Mouse (Mus musculus): ENCODE measurements around the gene Asic1. TPM values are rescaled to one million over a fixed set of nuclear protein-coding genes. Genes with fewer than 3 reads are reported as not detected.

The Asic1 gene
- total RNA-seq (2012; rRNA removed): 0.08 TPM in 1 of 2 replicates, not detected in the other
- polyA plus RNA-seq (2012; ENCODE audit: insufficient read depth in 1 of 2, insufficient read length in 2 of 2, low read depth in 1 of 2, low replicate concordance in 2 of 2, missing spikeins in 1 of 2): 1 to 10 TPM in 1 of 2 experiments, not detected in 1; 1.0 TPM

DNA sequence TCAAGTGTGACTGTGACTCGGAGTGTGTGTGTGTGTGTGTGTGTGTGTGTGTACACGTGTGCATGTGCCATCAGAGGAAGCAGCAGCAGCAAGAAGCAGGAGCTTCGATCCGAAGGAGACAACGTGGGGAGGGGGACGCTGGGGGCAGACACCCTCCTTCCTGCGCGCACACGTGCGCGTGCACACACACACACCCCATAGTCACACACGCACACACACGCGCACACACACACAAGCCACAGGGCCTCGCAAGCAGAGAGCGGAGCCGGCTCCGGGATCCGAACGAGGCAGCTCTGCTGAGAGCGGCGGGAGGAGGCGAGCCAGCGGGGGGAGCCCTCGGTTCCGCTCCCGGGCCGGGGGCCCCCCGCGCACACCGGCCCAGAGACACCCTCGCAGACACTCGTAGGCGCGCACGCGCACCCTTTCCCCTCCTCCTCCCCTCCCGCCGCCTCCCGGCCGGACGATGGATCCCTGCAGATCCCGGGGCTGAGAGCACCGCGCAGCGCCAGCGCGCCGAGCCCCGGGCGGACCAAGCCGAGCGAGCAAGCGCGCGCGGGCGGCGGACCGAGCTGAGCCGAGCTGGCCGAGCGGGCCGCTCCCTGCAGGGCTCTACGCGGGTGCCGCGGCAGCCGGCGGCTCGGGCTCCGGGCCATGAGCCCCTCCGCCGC lies at the start of gene Asic1:
Gene Asic1, plus strand, starts transcription at position 215 of the 668 bp plus-strand sequence.
- no peak for DNase-seq (ENCODE audit: low read depth, low spot score)
- 0 out of 4 replicates have a peak, but pooled peaks cover 0 to under 1% of the 10 kb centered on the region in 2 experiments for H3K36me3 ChIP-seq (ENCODE audit: control insufficient read depth in 1 of 2, insufficient read depth in 2 of 2, low read length in 2 of 2)
- H3K27me3 ChIP-seq (ENCODE audit: control insufficient read depth in 1 of 2, insufficient read depth in 2 of 2, low read length in 2 of 2): peaks cover 6% of the 10 kb centered on the region in 2 experiments
- no peak within 1 kb of the TSS for H3K27ac ChIP-seq (ENCODE audit: control insufficient read depth, low read depth, low read length)
- H3K4me1 ChIP-seq (ENCODE audit: control insufficient read depth in 1 of 2, insufficient read depth in 2 of 2, low read length in 2 of 2): peaks cover 0 to 8% of the 10 kb centered on the region in 2 experiments; a peak in 2 of 4 replicates
- no peaks in the 10 kb centered on the region for H3K9me3 ChIP-seq (replicated peaks; ENCODE audit: insufficient read depth, low read length)
- H3K9ac ChIP-seq (ENCODE audit: control insufficient read depth, low read depth, low read length, poor library complexity, severe bottlenecking): no peak within 1 kb of the TSS
- TF ChIP-seq NRF1 (IDR thresholded peaks at IDR 0.05; ENCODE audit: insufficient read depth, low read depth, low read length, poor library complexity, severe bottlenecking) (no peak), HCFC1 (IDR thresholded peaks at IDR 0.05; ENCODE audit: low read depth, low read length) (no peak), JUND (IDR thresholded peaks at IDR 0.05; ENCODE audit: low read depth, low read length) (no peak), MXI1 (IDR thresholded peaks at IDR 0.05; ENCODE audit: low read depth, low read length) (no peak), ZMIZ1 (IDR thresholded peaks at IDR 0.05; ENCODE audit: low read depth, low read length) (no peak), POLR2A (IDR thresholded peaks at IDR 0.05; ENCODE audit: control insufficient read depth in 1 of 2, insufficient read depth in 1 of 2, low read depth in 1 of 2, low read length in 2 of 2, poor library complexity in 1 of 2) (no peak), CTCF (IDR thresholded peaks at IDR 0.05 in 2 of 3, conservative IDR thresholded peaks at IDR 0.05 in 1 of 3; ENCODE audit: control insufficient read depth in 1 of 3, insufficient read depth in 1 of 3, low read depth in 2 of 3, low read length in 3 of 3, poor library complexity in 1 of 3, severe bottlenecking in 1 of 3) (no peak), MAZ (IDR thresholded peaks at IDR 0.05; ENCODE audit: low read depth, low read length) (no peak)
- no peak within 1 kb of the TSS for H3K4me3 ChIP-seq (ENCODE audit: control insufficient read depth in 1 of 2, insufficient read depth in 1 of 2, low read depth in 2 of 2, low read length in 2 of 2)
- H3K79me2 ChIP-seq (ENCODE audit: control insufficient read depth, insufficient read depth, low read length, poor library complexity): no peaks in the 10 kb centered on the region

GRCm38 (mm10) chr15:99622063-99622462 lies 48.1 kb upstream of the Asic1 start:
- Histone ChIP-seq H3K4me3 (ENCODE audit: control insufficient read depth in 1 of 2, insufficient read depth in 1 of 2, low read depth in 2 of 2, low read length in 2 of 2) (no peak overlapping the region), H3K79me2 (ENCODE audit: control insufficient read depth, insufficient read depth, low read length, poor library complexity) (no peaks in the 10 kb centered on the region), H3K36me3 (ENCODE audit: control insufficient read depth in 1 of 2, insufficient read depth in 2 of 2, low read length in 2 of 2) (peaks cover 0 to 27% of the 10 kb centered on the region in 2 experiments; a peak in 2 of 4 replicates), H3K9ac (ENCODE audit: control insufficient read depth, low read depth, low read length, poor library complexity, severe bottlenecking) (no peak overlapping the region), H3K27ac (ENCODE audit: control insufficient read depth, low read depth, low read length) (no peak overlapping the region), H3K27me3 (ENCODE audit: control insufficient read depth in 1 of 2, insufficient read depth in 2 of 2, low read length in 2 of 2) (no peaks in the 10 kb centered on the region), H3K9me3 (replicated peaks; ENCODE audit: insufficient read depth, low read length) (no peaks in the 10 kb centered on the region), H3K4me1 (ENCODE audit: control insufficient read depth in 1 of 2, insufficient read depth in 2 of 2, low read length in 2 of 2) (no peaks in the 10 kb centered on the region)
- TF ChIP-seq POLR2AphosphoS2 (IDR thresholded peaks at IDR 0.05; ENCODE audit: low read length) (no peak), TAL1 (IDR thresholded peaks at IDR 0.05; ENCODE audit: low read length) (no peak), MEF2A (IDR thresholded peaks at IDR 0.05; ENCODE audit: extremely low read depth, insufficient replicate concordance, low read depth, low read length, poor library complexity, severe bottlenecking) (no peak), TBP (IDR thresholded peaks at IDR 0.05; ENCODE audit: low read depth, low read length) (no peak), MAZ (IDR thresholded peaks at IDR 0.05; ENCODE audit: low read depth, low read length) (no peak)
- no peak for DNase-seq (ENCODE audit: low read depth, low spot score)

DNA sequence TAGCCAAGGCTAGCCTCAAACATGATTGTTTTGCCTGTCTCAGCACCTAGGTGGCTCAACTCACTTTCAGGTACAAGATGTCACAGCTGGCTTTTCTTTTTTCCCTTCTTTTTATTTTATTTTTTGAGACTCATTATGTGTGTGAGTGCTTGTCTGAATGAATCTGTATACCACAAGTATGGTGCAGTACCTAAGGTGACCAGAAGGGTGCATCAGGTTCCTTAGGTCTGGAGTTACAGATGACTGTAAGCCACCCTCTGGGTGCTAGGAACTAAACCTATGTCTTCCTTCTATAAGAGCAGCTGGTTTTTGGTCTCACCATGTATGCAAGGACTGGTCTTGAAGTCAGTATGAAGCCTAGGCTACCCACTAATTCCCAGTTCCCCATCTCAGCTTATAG lies 38.5 kb upstream of the Asic1 start:
- no peak for TF ChIP-seq RCOR1 (IDR thresholded peaks at IDR 0.05; ENCODE audit: low read depth, low read length)
- peak; percentile 37 to 84 (median 74) for TF ChIP-seq CTCF (IDR thresholded peaks at IDR 0.05 in 2 of 3, conservative IDR thresholded peaks at IDR 0.05 in 1 of 3; ENCODE audit: control insufficient read depth in 1 of 3, insufficient read depth in 1 of 3, low read depth in 2 of 3, low read length in 3 of 3, poor library complexity in 1 of 3, severe bottlenecking in 1 of 3)
- TF ChIP-seq RAD21 (IDR thresholded peaks at IDR 0.05; ENCODE audit: low read depth, low read length): peak; percentile 57
- TF ChIP-seq ZC3H11A (IDR thresholded peaks at IDR 0.05; ENCODE audit: low read depth, low read length): peak; percentile 27; the same call in 1 of the 2 replicates
- TF ChIP-seq SMC3 (IDR thresholded peaks at IDR 0.05; ENCODE audit: low read depth, low read length): peak; percentile 66
- no peak overlapping the region for H3K4me3 ChIP-seq (ENCODE audit: control insufficient read depth in 1 of 2, insufficient read depth in 1 of 2, low read depth in 2 of 2, low read length in 2 of 2)
- peak; percentile 81 for DNase-seq (ENCODE audit: low read depth, low spot score)

More for the DNA sequence above, 38.5 kb upstream of the Asic1 start:
- Histone ChIP-seq H3K9me3 (replicated peaks; ENCODE audit: insufficient read depth, low read length) (no peaks in the 10 kb centered on the region), H3K4me1 (ENCODE audit: control insufficient read depth in 1 of 2, insufficient read depth in 2 of 2, low read length in 2 of 2) (no peaks in the 10 kb centered on the region), H3K27ac (ENCODE audit: control insufficient read depth, low read depth, low read length) (no peak overlapping the region), H3K36me3 (ENCODE audit: control insufficient read depth in 1 of 2, insufficient read depth in 2 of 2, low read length in 2 of 2) (peaks cover 0 to 70% of the 10 kb centered on the region in 2 experiments; a peak in 2 of 4 replicates), H3K27me3 (ENCODE audit: control insufficient read depth in 1 of 2, insufficient read depth in 2 of 2, low read length in 2 of 2) (no peaks in the 10 kb centered on the region), H3K79me2 (ENCODE audit: control insufficient read depth, insufficient read depth, low read length, poor library complexity) (no peaks in the 10 kb centered on the region), H3K9ac (ENCODE audit: control insufficient read depth, low read depth, low read length, poor library complexity, severe bottlenecking) (no peak overlapping the region)

Measured in MEL (cell line).